Mouse (Mus musculus): ENCODE data around the gene Lmln. TPM values are rescaled to one million over a fixed set of nuclear protein-coding genes. Genes with fewer than 3 reads are reported as not detected.
"Not testable (repeated sequence)": the region's sequence is repeated elsewhere in the genome, so short reads cannot be mapped to it uniquely, and the experiment has no call there.

The Lmln gene
- total RNA-seq, 2 experiments from 2014 or later: 8.8 to 10.4 TPM

DNA sequence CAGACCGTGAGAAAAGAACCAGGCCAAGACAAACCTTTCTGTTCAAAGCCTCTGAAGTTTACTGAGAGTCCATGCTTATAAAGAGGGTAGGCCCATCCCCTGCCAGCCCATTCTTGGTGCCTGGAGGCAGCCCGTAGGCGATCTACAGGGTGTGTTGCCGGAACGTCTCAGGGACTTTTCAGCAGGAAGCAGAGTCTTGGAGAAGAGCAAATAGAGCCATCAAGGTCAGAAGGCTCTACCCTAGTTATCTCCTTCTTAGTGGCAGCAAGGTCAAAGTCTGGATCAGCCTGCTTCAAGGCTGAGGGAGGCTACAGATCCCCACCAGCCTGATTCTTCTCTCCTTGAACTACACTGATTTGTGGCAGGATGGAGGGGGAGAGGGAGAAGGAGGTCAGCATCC lies 114.5 kb downstream of the Lmln start:
- DNase-seq (ENCODE audit: low spot score in 2 of 2): not testable (repeated sequence)

Small RNAs within 50 kb of the gene (microRNA-seq; reads per million reads assigned to microRNA genes)
- gene Gm22231 (0 reads per million in 2 experiments), gene Mir1947 (4.0 to 5.7 reads per million in 2 experiments)

Other genes with a start within 250 kb of the Lmln start
- gene Fyttd1, start 185.0 kb upstream of the Lmln start, total RNA-seq (2021): 100 to 1,000 TPM; 110 to 118 TPM
- 10 to 100 TPM; 70.2 to 71.9 TPM for gene Rubcn, start 184.8 kb upstream of the Lmln start, total RNA-seq (2021)
- gene Lrch3, start 148.4 kb upstream of the Lmln start, total RNA-seq (2021): 10 to 100 TPM; 36.3 to 40.1 TPM
- 1 to 10 TPM; 4.7 to 4.8 TPM for gene Iqcg, start 6.3 kb upstream of the Lmln start, total RNA-seq (2021)
- 100 to 1,000 TPM; 333 to 346 TPM for gene Rpl35a, start 6.1 kb upstream of the Lmln start, total RNA-seq (2021)
- gene Osbpl11, start 122.5 kb downstream of the Lmln start, total RNA-seq (2021): 10 to 100 TPM; 17.5 to 18.0 TPM
- 10 to 100 TPM; 32.0 to 34.0 TPM for gene Snx4, start 188.9 kb downstream of the Lmln start, total RNA-seq (2021)